Mouse (Mus musculus): Measurements from ENCODE around the gene Tes.
"Not testable (repeated sequence)": the region's sequence is repeated elsewhere in the genome, so short reads cannot be mapped to it uniquely, and the experiment has no call there.

The Tes gene

DNA sequence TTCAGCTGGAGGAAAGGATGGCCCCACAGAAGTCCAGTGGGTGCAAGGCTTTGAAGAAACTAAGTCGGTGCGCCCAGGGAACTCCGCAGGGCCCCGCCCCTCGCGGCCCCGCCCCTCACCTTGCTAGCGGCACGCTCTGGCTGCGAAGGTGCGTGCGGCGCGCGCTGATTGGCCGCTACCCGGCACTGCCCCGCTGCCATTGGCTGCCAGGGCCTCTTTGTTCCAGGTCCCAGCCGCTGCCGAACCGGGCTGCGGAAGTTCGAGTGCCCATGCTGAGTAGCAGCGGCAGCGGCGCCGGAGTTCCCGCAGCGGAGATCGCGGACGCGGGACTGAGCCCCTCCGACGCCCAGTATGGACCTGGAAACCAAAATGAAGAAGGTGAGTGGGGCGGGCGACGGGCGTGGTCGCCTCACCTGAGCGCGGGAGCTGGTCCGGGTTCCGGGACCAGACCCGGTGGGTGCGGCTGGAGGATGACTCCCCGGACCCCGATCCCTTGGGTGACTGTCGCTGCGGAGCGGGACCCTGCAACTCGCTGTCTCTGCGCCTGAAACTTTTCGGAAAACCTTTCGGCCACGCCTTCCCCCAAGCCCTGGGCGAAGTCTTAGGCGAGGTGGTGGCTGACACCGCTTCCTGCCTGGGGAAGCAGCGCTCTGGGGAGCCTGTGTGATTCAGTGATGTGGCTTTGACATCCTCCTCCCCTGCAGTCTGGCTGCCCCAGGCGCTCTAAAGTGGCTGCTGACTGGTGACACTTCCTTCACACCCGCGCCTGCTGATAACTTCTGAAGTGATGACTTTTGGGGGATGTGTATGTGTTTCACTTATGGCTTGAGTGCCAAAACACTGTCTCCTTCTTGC lies at the start of gene Tes:
Gene Tes (plus strand): TSS at position 214 of the 855 bp plus-strand sequence.
- in situ Hi-C loops (cut with MseI, MboI), result no loop called here

DNA sequence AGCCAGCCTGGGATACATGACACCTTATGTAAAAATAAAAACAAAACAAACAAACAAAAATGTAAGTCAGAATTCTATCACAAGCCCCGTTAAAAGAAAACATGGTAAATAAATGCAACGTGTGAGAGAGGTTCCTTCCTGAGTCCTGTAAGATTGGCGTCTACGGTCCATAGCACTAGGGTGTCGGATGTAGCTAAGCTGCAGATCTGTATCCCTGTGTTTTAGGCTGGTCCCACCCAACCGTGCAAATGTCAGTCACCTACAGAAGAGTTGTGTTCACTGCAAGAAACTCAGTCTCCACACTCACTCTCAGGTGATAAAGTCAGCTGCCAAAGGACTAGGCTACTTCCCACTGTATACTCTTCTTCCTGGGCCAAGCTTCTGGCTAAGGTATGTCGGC lies 39.1 kb upstream of the Tes start:
- in situ Hi-C loops (cut with MseI, MboI), result loop anchor here (5.0 to 10.0 kb wide), 3 partner anchors 61 to 331 kb away; no protein-coding TSS in a partner anchor

DNA sequence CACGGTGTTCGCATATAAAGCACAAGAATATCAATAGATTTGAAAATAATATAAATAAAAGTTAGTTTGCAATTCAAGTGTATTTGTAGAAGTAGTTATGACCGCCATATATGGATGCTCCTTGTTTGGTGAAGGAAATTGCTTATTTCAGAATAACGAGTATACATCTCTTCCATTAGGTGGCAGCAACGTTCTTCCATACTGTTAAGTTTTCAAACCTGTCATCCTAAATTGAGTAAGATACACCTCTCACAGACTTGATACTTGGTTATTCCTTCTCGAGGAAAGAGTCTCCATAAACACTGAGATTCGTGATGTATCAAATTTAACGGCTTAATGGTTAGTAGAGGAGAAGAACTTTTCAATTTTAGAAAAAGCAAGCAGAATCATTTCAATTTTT lies 37.4 kb upstream of the Tes start:
- in situ Hi-C loops (cut with MseI, MboI), result loop anchor here (5.0 to 10.0 kb wide), 3 partner anchors 60 to 330 kb away; no protein-coding TSS in a partner anchor

DNA sequence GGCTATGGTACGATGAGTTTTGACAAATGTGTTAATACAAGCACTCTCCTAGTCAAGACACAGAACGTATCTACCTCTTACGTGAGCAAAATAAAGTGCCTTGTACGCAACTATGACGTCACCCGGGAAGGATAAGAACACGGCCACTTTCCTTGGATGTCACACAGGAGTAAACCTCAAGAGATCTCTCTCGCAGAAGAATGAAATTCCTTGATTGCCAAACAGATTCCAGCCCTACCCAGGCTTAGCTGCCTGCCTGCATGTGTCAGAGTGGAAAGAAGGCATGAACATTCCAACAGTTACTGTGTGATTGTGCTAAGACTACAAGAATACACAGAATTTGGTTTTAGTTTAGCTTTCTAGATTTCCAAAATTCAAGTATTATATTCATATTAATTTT lies 36.1 kb upstream of the Tes start:
- in situ Hi-C loops (cut with MseI, MboI), result loop anchor here (5.0 to 10.0 kb wide), 3 partner anchors 58 to 328 kb away; no protein-coding TSS in a partner anchor

DNA sequence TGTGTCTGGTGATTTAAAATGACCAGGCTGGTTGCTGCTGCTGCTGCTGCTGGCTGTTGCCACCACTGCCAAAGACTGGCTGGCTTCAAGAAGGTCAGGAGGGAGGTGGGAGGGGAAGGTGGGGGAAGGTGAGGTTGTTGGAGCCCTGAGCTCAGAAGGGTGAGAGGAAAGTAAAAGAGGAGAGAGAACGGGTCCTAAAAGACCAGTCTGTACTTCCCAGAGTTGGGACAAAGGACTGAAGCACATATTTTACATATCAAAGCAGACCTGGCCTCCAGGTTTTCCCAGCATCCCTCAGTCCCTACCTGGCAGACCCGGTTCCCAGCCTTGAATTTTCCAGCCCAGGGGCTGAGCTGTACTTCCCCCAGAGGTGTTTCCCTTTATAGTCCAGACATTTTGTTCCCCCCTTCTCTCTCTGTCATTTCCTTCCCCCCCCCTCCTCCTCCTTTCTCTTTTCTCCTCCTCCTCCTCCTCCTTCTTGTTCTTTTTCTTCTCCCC lies 32.7 kb upstream of the Tes start:
- in situ Hi-C loops (cut with MseI, MboI), result no loop called here

DNA sequence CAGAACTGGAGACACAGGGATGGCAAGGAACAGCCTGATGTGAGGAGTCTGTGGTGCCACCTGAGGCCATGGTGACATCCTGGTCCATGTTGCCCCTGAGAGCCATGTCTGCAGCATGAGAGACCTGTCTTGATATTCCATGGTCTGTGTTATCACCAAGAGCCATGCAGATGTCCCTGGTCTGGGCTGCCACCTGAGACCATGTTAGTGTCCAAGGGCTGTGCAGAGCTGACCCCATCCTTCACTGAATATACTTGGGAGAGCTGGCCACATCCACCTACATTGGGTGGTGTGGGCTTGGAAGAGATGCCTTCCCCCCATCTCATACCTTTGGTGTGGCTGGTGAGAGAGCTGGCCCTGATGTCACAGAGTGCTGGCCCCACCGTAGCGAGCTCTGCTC lies 30.9 kb upstream of the Tes start:
- in situ Hi-C loops (cut with MseI, MboI), result no loop called here

DNA sequence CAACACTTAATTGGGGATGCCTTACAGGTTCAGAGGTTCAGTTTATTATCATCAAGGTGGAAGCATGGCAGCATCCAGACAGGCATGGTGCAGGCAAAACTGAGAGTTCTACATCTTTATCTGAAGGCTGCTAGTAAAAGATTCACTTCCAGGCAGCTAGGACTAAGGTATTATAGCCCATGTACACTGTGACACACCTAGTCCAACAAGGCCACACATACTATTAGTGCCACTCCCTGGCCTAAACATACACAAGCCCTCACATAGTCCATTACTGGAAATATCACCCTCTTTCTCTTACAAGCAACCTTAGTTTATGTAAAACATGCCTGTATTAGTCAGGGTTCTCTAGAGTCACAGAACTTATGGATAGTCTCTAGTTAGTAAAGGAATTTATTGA lies 29.7 kb upstream of the Tes start:
- in situ Hi-C loops (cut with MseI, MboI), result no loop called here

DNA sequence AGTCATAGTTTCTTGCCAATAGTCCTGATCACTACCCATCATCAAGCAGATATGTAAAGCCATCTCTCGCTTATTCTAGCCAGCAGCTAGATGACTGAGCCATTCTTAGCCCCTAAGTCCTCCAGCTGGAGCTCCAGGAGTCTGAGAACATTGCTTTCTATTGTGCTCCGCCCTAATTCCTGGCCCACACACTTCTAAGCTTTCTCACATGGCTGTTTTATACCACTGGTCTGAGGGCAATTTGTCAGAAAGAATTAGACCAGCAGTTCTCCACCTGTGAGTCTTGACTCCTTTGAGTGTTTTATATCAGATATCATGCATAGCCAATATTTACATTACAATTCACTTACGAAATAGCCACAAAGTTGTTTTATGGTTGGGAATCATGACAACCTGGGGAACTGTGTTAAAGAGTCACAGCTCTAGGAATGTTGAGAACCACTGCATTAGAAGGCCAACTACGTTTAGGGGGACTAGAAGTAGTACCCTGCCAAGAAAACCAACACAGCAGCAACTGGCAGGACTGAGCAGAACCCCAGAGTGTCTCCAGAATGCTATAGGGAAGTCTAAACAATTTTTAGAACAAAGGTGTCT lies 13.4 kb upstream of the Tes start:
- in situ Hi-C loops (cut with MseI, MboI), result no loop called here

DNA sequence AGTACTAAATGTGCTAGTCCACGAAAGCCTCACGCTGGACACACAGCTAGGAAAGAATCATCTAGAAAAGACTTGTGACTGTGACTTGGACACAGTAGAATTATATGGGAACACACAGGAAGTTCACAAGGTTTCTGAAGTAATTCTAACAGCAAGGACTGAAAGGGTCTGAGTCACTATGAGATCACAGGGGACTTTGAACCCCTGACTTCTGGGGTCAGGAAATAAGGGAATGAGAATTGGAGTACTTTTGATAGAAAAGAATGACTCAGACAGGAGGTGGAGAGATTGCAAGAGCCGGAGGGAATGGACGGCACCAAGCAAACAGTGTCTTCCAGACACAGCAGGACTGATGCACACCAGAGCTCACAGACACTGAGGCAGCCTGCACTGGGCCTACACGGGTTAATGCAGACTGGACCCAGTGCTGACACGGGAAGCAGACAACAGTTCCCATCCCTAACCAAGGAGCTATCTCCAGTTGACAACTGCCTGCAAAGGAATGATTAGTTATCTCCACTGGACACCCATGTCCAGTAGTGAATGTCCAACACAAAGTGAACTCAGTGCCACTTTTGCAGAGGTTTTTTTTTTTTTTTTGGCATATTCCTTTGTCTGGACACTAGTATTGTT lies 11.8 kb upstream of the Tes start:
- in situ Hi-C loops (cut with MseI, MboI), result no loop called here

DNA sequence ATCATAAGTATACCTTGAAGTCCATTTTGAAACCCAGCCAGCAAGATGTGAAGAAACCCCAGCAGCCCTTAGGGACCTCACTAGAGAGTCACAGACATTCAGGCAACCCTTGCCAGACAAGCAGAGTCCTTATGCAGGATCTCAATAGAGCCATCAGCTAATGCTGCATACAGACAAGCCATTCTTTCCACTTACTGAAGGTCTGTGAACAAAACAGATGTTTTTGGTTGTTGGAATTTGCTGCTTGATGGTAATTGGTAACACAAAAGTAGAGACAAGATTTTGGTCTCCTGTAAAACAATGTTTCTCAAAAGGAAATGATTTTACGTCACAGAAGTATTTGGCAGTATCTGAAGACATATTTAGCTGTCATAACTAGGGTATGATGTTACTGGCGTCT lies 10.2 kb upstream of the Tes start:
- in situ Hi-C loops (cut with MseI, MboI), result no loop called here

DNA sequence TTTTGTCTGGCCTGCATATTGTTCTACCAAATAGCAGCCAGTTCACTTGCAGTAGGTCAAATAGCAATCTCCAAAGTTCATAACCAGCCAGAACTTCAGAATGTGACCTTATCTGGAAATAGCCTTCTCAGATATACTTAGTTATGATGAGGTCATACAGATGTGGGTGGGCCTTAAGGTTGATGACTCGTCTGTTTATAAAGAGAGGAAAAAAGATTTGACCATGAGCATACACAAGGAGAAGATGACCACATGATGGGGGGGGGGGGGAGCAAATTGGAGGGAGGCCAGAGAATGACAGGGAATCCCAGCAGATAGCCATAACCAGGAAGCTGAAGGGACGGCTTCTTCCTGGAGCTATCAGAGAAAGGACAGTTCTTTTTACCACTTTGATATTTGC lies 9.3 kb upstream of the Tes start:
- in situ Hi-C loops (cut with MseI, MboI), result no loop called here

DNA sequence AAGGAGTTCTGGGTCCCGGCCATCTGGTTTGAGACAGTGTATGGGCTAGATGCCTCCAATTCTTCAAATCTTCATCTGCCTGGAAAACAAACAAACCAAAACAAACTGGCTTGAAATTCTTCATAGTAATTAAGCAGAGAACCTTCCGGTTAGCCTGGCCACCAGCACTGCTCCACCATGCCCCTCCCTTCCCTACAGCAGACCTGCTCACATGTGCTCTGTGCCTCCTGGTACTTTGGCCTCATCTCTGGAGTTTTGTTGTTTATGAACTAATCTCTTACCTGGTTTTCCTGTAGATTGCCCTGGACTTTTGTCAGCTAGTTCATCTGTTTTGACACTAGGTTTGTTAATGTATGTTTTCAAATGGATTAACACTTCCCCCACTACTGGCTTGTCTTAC lies 5.4 kb upstream of the Tes start:
- in situ Hi-C loops (cut with MseI, MboI), result no loop called here

DNA sequence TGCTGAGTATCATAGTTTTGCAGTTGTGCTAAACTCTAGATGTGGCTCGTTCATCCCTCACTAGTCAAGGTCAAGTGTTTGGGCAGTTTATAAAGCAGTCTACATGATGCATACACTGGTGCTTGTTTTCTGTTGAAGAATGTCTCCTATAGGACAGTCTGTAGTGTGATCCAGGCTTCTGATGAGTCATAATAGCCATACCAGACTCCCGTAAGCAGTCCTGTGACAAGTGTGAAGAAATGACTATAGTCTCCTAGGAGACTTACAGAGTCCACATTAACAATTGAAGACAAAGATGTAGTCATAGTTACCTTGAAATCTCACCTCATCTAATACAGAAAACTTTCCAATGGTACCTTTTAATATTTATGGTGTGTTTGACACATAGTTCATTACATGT lies 4.8 kb upstream of the Tes start:
- in situ Hi-C loops (cut with MseI, MboI), result no loop called here

DNA sequence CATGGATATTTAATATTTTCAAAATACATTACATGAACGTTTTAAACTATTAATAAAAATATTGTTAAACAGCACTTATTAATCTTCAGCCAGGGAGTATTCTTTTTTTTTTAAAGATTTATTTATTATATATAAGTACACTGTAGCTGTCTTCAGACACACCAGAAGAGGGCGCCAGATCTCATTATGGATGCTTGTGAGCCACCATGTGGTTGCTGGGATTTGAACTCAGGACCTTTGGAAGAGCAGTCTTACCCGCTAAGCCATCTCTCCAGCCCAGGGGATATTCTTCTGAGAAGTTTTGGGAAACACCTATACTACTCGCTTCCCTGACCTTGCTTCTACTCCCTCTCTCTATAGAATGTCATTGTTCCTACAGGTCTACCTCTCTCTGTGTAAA lies 3.1 kb upstream of the Tes start:
- in situ Hi-C loops (cut with MseI, MboI), result not testable (repeated sequence)

DNA sequence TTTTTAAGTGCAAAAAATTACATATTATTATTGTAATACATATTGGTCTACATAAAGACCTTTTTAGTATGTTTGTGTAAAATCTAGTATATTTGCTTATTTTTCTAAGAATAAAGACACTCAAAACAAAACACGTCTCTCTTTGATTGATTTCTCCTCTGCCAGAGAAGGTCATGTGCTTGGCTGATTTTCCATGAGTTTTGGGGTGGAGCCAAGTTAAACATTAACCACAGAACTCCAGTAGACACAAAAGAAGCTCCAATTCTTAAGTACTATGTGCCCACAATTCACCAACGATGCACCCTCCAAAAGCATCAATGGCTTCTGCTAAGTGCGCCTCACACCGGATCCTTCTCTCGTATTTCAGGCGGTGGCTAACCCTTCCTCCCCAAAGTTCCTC lies 2.6 kb upstream of the Tes start:
- in situ Hi-C loops (cut with MseI, MboI), result no loop called here

DNA sequence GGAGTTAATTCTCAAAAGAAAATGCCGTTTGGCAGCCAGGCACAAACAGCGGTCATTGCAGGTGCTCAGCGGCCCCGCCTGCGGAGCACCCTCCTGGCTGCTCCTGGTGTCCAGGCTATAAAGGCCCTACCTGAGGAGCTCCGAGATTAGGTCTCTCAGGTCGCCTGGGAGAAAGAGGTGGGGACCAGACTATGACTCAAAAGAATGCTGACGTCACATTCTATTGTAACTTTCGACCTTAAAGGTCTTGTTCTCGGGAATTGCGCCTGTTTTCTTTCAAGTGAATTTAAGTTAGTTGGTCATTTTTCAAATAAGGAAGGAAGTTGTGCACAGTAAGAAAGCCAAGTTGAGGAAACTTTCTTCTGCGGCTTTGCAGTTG lies 831 bp downstream of the Tes start:
- in situ Hi-C loops (cut with MseI, MboI), result no loop called here

DNA sequence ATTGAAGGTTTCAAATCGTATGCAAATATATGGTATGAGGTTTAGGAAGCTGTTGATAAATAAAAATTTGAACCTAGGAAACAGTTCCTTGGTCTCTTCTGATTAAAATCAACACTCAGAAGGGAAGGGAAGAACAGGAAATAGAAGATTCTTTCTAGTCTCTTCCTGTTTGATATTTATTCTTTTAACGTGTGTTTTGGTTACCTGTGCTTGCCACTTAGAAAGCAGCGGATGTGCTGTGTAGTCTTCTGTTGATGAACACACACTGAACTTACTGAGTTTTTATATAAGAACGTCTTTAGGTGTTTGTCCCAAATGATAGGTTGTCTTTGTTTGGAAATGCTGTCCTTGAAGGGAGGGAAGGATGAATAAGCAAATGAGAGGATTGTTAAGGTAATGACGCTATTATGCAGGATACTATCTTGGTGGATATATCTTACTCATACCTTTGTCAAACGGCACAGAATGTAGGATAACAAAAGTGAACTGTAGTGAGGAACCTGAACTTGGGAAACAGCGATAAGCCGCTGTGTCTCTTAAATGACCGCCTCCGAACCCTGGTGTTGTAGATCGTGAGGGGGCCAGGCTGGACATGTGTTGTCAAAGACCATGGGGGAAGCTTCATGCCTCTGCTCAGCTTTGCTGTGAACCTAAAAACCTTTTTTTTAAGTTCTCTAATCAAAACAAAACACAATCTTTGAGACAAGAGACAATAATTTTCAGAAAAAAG lies 1.4 kb downstream of the Tes start:
- in situ Hi-C loops (cut with MseI, MboI), result no loop called here

DNA sequence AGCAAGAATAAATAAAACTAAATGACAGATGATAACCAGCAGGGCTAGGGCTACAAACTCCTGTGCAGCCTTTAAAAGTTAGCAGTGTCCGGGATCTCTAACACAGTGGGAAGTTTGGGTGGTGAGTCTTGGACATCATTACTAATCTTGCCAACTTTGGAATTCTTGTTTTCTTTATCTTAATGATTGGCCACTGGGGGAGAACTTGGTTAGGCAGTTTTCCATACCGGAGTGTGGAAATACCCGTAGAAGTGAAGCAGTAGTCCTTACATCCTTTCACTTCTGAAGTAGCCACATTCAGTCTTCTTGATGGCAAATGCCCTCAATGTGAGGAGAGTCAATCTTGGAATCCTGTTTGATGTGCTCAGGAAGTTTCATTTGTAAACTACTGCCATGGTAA lies 7.0 kb downstream of the Tes start:
- in situ Hi-C loops (cut with MseI, MboI), result no loop called here

DNA sequence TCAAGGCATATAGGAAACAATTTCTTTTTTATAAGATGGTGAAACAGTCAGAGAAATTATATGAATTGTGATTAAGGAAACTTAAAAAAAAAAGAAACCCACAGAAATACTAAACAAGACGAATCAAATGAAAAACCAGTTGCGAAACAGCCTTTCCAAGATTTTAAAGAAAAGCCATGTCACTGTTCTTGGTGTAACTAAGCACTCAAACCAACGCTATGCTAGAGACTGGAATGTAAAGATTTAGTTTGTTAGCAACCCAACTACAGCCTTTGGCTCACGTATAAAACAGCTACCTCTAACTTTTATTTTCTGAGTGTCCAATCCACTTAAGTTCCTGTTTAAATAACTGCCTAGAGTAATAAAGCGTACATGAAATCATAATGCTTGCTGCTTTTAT lies 7.4 kb downstream of the Tes start:
- in situ Hi-C loops (cut with MseI, MboI), result no loop called here

DNA sequence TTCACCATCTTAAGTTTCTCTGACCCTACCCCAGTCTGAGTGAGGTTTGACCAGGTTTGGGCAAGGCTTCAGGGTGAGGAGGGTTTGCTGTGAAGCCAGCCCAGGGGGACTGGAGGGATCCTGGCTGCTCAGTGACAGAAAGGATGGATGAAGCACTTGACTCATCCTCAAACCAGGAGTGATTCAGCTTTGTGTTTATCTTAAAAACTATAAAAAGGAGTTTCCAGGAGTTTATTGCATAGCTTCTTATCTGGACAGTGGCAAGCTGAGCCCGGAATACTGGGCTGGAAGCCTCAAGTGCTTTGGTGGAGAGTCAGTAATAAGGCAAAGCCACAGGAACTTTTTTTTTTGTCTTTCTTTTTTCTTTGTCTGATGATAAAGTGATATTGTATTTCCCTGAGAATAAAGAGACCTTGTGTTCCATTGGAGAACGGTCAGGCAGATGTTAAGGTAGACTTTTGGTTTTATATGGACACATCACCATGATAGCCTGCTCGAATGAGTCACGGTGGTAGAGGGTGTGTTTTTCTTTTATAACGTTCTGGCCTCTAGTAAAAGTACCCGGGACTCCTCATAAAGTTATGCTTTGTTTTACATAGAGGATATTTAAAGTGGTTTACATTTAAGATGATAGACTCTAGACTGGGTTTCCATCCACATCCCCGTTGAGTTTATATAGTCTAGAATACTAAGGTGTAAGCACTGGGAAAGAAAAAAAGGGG lies 8.0 kb downstream of the Tes start:
- in situ Hi-C loops (cut with MseI, MboI), result no loop called here

DNA sequence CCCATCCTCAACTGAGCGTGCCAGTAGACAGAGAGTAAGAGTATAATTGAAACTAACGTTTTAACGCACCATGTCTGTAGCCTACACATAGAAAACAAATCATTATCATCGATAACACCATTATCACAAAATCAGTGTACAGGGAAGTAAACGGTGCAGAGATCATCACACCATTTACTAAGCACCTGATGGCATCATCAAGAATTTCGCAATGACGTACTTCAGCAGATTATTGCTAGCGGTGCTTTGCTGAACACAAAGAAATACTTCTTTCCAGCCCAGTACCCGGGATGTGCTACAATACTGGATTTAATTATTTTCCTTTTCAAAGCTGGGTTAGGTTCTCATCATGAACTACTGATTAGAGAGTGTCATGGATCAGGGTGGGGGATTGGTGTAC lies 12.3 kb downstream of the Tes start:
- in situ Hi-C loops (cut with MseI, MboI), result no loop called here
